Mouse (Mus musculus) heart, embryonic 12.5 days (tissue): Measurements from ENCODE around the gene Olfr202. TPM values are rescaled to one million over a fixed set of nuclear protein-coding genes. Genes with fewer than 3 reads are reported as not detected.
"Not testable (repeated sequence)": the region's sequence is repeated elsewhere in the genome, so short reads cannot be mapped to it uniquely, and the experiment has no call there.

Experiments used
- ATAC-seq: fragments of 200-750 bp; cut with Nextera tagmentation; 2 replicates; pipeline ENCODE4 v1.8.0; 2017; ENCODE audit warnings: moderate TSS enrichment, moderate library complexity; ENCODE audit not compliant: insufficient number of reproducible peaks, low FRiP score
- H3K27ac ChIP-seq: fragments of 300-500 bp; sonication (generic); 2 replicates; pipeline ENCODE4 v1.5.1; 2016; ENCODE audit warnings: mild to moderate bottlenecking, moderate library complexity; ENCODE audit not compliant: poor library complexity, severe bottlenecking
- H3K27me3 ChIP-seq: fragments of 300-500 bp; sonication (generic); replicated peaks from 2 replicates; pipeline ENCODE4 v1.6.1; 2016; ENCODE audit warnings: mild to moderate bottlenecking, moderate library complexity
- H3K36me3 ChIP-seq: fragments of 300-500 bp; sonication (generic); 2 replicates; pipeline ENCODE4 v1.6.1; 2016; ENCODE audit warnings: mild to moderate bottlenecking, moderate library complexity
- H3K4me1 ChIP-seq: fragments of 300-500 bp; sonication (generic); replicated peaks from 2 replicates; pipeline ENCODE4 v1.6.1; 2016; ENCODE audit warnings: mild to moderate bottlenecking
- H3K4me2 ChIP-seq: fragments of 300-500 bp; sonication (generic); 2 replicates; pipeline ENCODE4 v1.6.1; 2016; ENCODE audit warnings: mild to moderate bottlenecking, moderate library complexity
- H3K4me3 ChIP-seq: fragments of 300-500 bp; sonication (generic); 2 replicates; pipeline ENCODE4 v1.5.1; 2016; ENCODE audit warnings: mild to moderate bottlenecking
- H3K9ac ChIP-seq: fragments of 300-500 bp; sonication (generic); 2 replicates; pipeline ENCODE4 v1.6.1; 2016; ENCODE audit warnings: mild to moderate bottlenecking, moderate library complexity
- H3K9me3 ChIP-seq: fragments of 300-500 bp; sonication (generic); replicated peaks from 2 replicates; pipeline ENCODE4 v1.6.1; 2016; ENCODE audit warnings: mild to moderate bottlenecking, moderate library complexity
- WGBS: fragments of 180-500 bp; shearing (Covaris S2); methylation state at CpG from one replicate; pipeline ENCODE4 v1.1.7; 2016; 5-methylcytosine and 5-hydroxymethylcytosine counted together
- polyA plus RNA-seq: library from polyadenylated mRNA; unstranded; fragments of >200 nt; fragmentation: Nextera tagmentation; extraction: Ambion mirVana; gene quantifications from 2 replicates; pipeline ENCODE4 v1.2.1, GENCODE M21; 2016

The Olfr202 gene
- not detected in 2 replicates for polyA plus RNA-seq

DNA sequence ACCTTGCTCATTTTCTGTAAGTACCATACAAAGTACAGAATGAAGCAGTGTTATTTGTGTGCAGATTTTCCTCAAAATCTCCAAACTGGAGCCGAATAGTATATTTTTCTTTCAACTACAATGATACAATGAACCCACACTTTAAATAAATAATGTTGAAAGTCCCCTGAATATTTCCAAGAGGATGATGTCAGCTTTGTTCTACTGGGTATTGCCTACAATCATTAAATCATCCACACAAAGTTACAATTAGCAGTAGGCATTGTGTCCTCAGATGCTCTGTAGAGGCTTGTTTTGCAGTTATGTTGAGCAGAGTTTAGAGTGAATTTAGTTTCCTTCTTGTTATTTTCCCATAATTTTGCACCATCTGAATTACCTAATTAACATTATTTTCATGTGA lies at the start of gene Olfr202:
Gene Olfr202 (minus strand): TSS at position 101 of the 400 bp plus-strand sequence.
- Histone ChIP-seq H3K27ac (no peak within 1 kb of the TSS), H3K4me1 (no peaks in the 10 kb centered on the region), H3K4me2 (no peak within 1 kb of the TSS), H3K36me3 (no peaks in the 10 kb centered on the region), H3K27me3 (no peaks in the 10 kb centered on the region), H3K9ac (no peak within 1 kb of the TSS), H3K9me3 (no peaks in the 10 kb centered on the region), H3K4me3 (no peak within 1 kb of the TSS)
- 81% methylated on average over 1 of the region's 1 CpGs for WGBS
- ATAC-seq = no peak

DNA sequence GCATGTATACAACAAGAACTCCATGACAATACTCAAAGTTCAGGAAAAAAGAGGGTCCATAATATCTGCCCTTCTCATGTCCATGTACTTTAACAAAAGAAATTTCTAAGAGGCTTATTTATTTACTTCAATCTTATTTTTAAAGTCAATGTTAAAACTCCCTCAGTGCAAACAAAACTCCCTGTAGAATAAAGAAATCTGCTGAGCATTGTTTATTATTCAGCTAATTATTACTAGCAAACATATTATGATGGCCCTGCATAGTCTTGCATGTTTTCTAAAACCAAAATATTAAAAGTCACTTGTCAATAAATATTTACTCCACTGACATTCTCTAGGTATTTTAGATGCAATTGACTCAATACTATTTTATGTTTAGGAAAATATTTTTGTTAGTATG lies 44.4 kb upstream of the Olfr202 start, which contains the start of gene Olfr205:
Gene Olfr205 (minus strand): TSS at position 101 of the 400 bp plus-strand sequence.
- no peak for ATAC-seq
- Histone ChIP-seq H3K4me3 (no peak within 1 kb of the TSS), H3K27me3 (no peaks in the 10 kb centered on the region)

DNA sequence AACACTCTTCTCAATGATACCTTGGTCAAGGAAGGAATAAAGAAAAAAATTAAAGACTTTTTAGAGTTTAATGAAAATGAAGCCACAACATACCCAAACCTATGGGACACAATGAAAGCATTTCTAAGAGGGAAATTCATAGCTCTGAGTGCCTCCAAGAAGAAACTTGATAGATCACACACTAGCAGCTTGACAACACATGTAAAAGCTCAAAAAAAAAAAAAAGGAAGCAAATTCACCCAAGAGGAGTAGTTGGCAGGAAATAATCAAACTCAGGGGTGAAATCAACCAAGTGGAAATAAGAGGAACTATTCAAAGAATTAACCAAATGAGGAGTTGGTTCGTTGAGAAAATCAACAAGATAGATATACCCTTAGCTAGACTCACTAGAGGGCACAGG lies 36.7 kb upstream of the Olfr202 start:
- not testable (repeated sequence) for H3K4me3 ChIP-seq, H3K4me2 ChIP-seq, H3K27ac ChIP-seq, H3K9me3 ChIP-seq, ATAC-seq, H3K27me3 ChIP-seq, H3K36me3 ChIP-seq, H3K9ac ChIP-seq, H3K4me1 ChIP-seq
- 54% methylated on average over 1 of the region's 1 CpGs for WGBS

More for the DNA sequence above, 44.4 kb upstream of the Olfr202 start, which contains the start of gene Olfr205:
- Histone ChIP-seq H3K9ac (no peak within 1 kb of the TSS), H3K4me1 (no peaks in the 10 kb centered on the region), H3K9me3 (peaks cover 5% of the 10 kb centered on the region), H3K4me2 (no peak within 1 kb of the TSS), H3K36me3 (no peaks in the 10 kb centered on the region), H3K27ac (no peak within 1 kb of the TSS)

DNA sequence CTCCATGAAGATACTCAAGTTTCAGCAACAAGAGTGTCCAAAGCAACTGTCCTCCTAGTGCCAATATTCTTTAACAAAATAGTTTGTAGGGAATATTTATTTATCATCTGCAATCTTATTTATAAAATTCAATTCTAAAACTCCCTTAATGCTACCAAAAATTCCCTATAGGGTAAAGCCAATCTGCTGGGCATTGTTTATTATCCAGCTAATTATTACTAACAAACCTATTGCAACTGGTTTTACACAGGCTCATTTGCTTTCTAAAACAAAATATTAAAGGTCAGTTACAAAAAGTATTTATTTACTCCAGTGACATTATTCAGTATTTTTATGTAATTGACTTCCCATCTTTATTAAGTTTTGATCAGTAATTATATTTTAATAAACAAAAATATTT lies 31.6 kb upstream of the Olfr202 start, which contains the start of gene Olfr204:
Gene Olfr204 (minus strand): TSS at position 101 of the 400 bp plus-strand sequence.
- ATAC-seq = no peak
- H3K4me1 ChIP-seq = no peaks in the 10 kb centered on the region

DNA sequence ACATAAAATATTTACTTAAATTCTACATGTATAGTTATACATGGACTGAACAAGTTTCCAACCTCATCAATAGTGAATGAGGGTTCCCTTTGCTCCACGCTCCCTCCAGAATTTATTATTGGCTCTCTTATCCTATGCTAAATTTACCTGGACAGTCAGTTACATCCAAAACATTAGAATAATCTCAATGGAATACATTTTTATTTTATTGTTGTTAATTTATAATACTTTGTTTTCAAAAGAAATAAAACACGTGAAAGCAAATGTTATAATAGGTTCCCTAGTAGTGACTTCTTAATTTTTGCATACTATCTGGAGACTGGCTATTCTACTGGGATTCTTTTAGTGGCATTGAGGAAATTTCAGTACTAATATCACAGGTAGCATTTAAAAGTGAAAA lies 12.0 kb upstream of the Olfr202 start, which contains the start of gene Olfr203:
Gene Olfr203 (plus strand): TSS at position 301 of the 400 bp plus-strand sequence.
- Histone ChIP-seq H3K9me3 (no peaks in the 10 kb centered on the region), H3K27me3 (no peaks in the 10 kb centered on the region), H3K36me3 (no peaks in the 10 kb centered on the region), H3K27ac (no peak within 1 kb of the TSS), H3K4me3 (no peak within 1 kb of the TSS), H3K4me2 (no peak within 1 kb of the TSS), H3K4me1 (no peaks in the 10 kb centered on the region), H3K9ac (no peak within 1 kb of the TSS)
- ATAC-seq = no peak
- 76% methylated on average over 2 of the region's 2 CpGs for WGBS

More for the DNA sequence above, 31.6 kb upstream of the Olfr202 start, which contains the start of gene Olfr204:
- Histone ChIP-seq H3K27me3 (no peaks in the 10 kb centered on the region), H3K4me3 (no peak within 1 kb of the TSS), H3K4me2 (no peak within 1 kb of the TSS), H3K36me3 (no peaks in the 10 kb centered on the region), H3K9me3 (no peaks in the 10 kb centered on the region), H3K27ac (no peak within 1 kb of the TSS), H3K9ac (no peak within 1 kb of the TSS)

DNA sequence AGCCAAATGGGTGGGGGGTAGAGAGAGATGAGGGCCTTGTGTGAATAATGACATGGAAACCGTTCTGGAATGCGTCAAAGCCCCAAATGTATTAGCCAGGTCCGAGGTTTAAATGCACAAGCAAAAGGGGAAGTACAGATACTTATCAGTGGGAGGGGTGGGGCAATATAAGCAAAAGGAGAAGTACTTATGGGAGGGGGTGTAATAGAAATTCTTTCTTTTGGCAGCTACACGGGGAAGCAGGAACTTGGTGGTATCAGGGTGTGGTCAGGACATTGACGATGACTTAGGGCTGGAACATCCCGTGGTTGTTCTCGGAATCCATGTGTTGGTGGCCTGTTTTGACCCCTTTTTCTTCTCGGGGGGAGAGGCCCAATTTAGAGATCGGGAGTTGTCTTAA lies 983 bp upstream of the Olfr202 start:
- H3K4me2 ChIP-seq, H3K9ac ChIP-seq, H3K9me3 ChIP-seq, H3K4me3 ChIP-seq, H3K27ac ChIP-seq, H3K27me3 ChIP-seq, H3K4me1 ChIP-seq, H3K36me3 ChIP-seq, ATAC-seq: not testable (repeated sequence)
- WGBS = 77% methylated on average over 9 of the region's 9 CpGs

DNA sequence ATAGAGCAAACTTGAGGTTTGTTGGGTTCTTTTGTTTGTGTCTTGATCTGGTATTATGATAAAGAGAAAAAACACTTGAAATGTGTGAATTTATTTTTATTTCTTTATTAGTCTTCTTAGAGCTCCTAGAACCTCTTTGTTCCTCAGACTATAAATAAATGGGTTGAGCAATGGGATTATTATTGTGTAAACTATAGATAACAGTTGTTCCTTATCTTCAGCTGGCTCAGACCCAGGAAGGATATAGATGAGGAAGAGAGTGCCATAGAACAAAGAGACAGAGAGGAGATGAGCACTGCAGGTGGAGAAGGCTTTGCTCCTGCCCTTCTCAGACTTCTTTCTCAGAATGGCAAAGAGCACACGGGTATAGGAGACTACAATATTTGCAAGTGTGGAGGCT lies 3.1 kb downstream of the Olfr202 start:
- Histone ChIP-seq H3K4me3 (no peak overlapping the region), H3K36me3 (no peaks in the 10 kb centered on the region), H3K4me2 (no peak overlapping the region), H3K27ac (no peak overlapping the region), H3K9ac (no peak overlapping the region), H3K27me3 (no peaks in the 10 kb centered on the region), H3K4me1 (no peaks in the 10 kb centered on the region), H3K9me3 (no peaks in the 10 kb centered on the region)
- 71% methylated on average over 1 of the region's 1 CpGs for WGBS
- ATAC-seq = no peak

DNA sequence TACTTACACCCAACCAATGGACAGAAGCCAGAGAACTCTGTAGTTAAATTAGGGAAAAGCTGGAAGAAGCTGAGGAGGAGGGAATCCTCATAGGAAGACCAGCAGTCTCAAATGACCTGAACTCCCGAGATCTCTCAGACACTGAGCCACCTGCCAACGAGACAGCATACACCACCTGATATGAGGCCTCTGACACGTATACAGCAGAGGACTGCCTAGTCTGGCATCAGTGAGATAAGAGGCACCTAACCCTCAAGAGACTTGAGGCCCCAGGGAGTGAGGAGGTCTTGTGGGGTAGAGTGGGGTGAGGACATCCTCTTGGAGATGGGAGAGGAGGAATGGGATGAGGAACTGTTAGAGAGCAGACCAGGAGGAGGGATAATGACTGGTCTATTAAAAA lies 6.1 kb downstream of the Olfr202 start:
- no peak for ATAC-seq
- no peaks in the 10 kb centered on the region for H3K9me3 ChIP-seq
- H3K4me3 ChIP-seq = no peak overlapping the region
- H3K4me2 ChIP-seq = no peak overlapping the region
- no peak overlapping the region for H3K9ac ChIP-seq
- H3K27me3 ChIP-seq = no peaks in the 10 kb centered on the region
- no peak overlapping the region for H3K27ac ChIP-seq
- 42% methylated on average over 3 of the region's 3 CpGs for WGBS
- H3K4me1 ChIP-seq = no peaks in the 10 kb centered on the region
- no peaks in the 10 kb centered on the region for H3K36me3 ChIP-seq

DNA sequence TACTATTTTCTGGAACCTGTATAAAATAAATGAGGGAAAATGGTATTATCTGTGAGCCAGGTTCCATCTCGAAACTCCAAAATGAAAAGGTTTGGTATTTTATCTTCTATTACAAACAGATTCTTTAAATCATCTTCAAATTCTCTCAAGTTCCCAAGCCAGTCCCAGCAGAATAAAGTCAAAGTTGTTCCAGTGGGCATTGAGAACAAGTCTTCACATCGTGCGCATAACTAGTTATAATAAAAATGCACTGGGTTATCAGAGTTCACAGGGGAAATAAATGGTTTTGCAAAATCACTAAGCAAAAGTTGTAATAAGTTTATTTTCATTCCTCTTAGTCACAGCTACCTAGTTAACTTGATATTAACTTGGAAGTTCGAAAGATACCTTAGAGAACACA lies 14.1 kb downstream of the Olfr202 start, which contains the start of gene Olfr201:
Gene Olfr201 (minus strand): TSS at position 101 of the 400 bp plus-strand sequence.
- not testable (repeated sequence) for H3K27ac ChIP-seq, ATAC-seq, H3K4me2 ChIP-seq, H3K9me3 ChIP-seq, H3K4me3 ChIP-seq, H3K4me1 ChIP-seq, H3K27me3 ChIP-seq, H3K36me3 ChIP-seq, H3K9ac ChIP-seq
- WGBS = 80% methylated on average over 4 of the region's 4 CpGs

DNA sequence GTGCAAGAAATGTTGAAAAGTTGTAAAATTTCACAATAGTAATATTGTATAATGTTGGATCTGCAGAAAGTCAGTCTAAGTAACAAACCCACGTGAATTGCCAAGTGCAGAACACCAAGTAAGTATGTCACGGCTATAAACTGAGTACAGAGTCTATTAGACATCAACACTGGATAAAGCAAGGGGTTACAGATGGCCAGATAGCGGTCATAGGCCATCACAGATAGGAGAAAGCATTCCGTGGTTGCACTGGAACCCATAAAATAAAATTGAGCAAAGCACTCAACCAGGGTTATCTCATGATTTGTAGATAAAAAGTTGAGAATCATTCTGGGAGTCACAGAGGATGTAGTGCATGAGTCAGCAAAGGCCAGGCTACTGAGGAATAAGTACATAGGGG lies 17.5 kb downstream of the Olfr202 start:
- not testable (repeated sequence) for H3K27me3 ChIP-seq, H3K36me3 ChIP-seq, H3K9me3 ChIP-seq, H3K4me2 ChIP-seq, H3K4me3 ChIP-seq, H3K4me1 ChIP-seq, H3K9ac ChIP-seq, ATAC-seq, H3K27ac ChIP-seq
- 67% methylated on average over 4 of the region's 4 CpGs for WGBS

DNA sequence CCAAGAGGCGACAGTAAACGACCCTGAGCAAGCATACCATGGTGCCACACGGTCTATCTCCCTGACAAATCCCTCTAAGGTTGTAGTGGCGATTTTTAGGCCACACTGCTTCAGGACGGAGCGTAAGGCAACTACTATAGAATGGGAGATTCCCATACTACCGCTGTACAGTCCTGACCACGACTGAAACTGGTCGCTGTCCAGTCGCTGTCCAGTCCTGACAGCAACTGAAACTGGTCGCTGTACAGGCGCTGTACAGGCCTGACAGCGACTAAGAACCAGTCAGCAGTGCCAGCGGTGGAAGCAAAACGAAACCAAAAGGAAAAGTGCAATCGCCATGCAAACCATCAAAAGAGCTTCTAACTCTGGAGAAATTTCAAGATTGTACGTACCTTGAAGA lies 36.9 kb downstream of the Olfr202 start:
- Histone ChIP-seq H3K4me1 (no peaks in the 10 kb centered on the region), H3K27me3 (no peaks in the 10 kb centered on the region), H3K4me3 (no peak overlapping the region), H3K9me3 (peaks cover 8% of the 10 kb centered on the region), H3K36me3 (no peaks in the 10 kb centered on the region), H3K4me2 (no peak overlapping the region), H3K27ac (no peak overlapping the region), H3K9ac (no peak overlapping the region)
- 78% methylated on average over 17 of the region's 17 CpGs for WGBS
- ATAC-seq = no peak
